Mouse (Mus musculus) megakaryocyte, embryonic 14.5 days (primary cell): ENCODE measurements around the gene Mbd5. TPM values are rescaled to one million over a fixed set of nuclear protein-coding genes. Genes with fewer than 3 reads are reported as not detected.

Source experiments
- H3K27me3 ChIP-seq: replicated peaks from 2 replicates; pipeline ENCODE3; 2012; ENCODE audit warnings: inconsistent platforms
- H3K36me3 ChIP-seq: replicated peaks from 2 replicates; pipeline ENCODE3; 2012; ENCODE audit warnings: low read length, inconsistent platforms, mixed read lengths
- H3K4me1 ChIP-seq: 2 replicates; pipeline ENCODE4 v1.6.1; 2012; ENCODE audit warnings: inconsistent platforms
- H3K4me3 ChIP-seq: replicated peaks from 2 replicates; pipeline ENCODE3; 2012; ENCODE audit warnings: moderate library complexity, mild to moderate bottlenecking, inconsistent platforms
- H3K9me3 ChIP-seq: 2 replicates; pipeline ENCODE4 v1.6.1; 2012; ENCODE audit warnings: inconsistent platforms
- FLI1 ChIP-seq: IDR thresholded peaks from 2 replicates; pipeline ENCODE4 v1.6.1; 2012; ENCODE audit warnings: low read length, inconsistent platforms, mixed read lengths
- GATA1 ChIP-seq: IDR thresholded peaks from 3 replicates; pipeline ENCODE4 v1.6.1; 2012; ENCODE audit warnings: mixed read lengths, low read length, inconsistent platforms, borderline replicate concordance
- polyA plus RNA-seq: library from polyadenylated mRNA; stranded (reverse); fragments of >175 nt; gene quantifications from 2 replicates; pipeline ENCODE4 v1.2.3, GENCODE M21; 2012; ENCODE audit warnings: low replicate concordance; ENCODE audit not compliant: insufficient read depth

The Mbd5 gene
- polyA plus RNA-seq, 1 experiment, result 0.65 TPM

DNA sequence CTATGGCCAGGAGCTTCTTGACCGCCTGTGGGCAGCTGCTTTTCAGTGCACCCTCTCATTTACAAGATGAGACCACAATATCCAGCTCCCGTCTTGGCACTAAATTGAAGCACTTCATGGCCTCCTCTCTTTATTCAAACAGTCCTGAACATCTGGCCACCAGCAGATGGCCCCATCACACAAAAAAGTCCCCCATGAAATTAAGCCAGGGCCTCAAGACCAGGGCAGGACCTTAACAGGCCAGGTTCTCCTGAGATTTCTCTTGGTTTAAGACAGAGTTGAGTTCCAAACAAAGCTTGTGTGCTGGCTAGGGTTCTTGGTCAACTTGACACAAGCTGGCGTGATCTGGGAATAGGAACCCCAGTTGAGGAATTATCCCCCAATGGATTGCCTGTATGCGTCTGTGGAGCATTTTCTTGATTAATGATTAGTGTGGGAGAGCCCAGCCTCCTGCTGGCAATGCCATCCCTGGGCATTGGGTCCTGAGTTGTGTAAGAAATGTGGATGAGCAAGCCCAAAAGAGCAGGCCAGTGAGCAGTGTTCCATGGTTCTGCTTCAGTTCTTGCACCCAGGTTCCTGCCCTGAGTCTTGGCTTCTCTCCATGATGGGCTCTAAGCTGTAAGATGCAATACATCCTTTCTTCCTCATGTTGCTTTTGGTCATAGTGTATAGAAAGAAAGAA is 409.7 kb downstream of the Mbd5 start:
- Histone ChIP-seq H3K4me1 (no peaks in the 10 kb centered on the region; the same call in 1 of the 2 replicates), H3K36me3 (no peaks in the 10 kb centered on the region), H3K27me3 (peaks cover 4% of the 10 kb centered on the region), H3K9me3 (no peaks in the 10 kb centered on the region), H3K4me3 (no peak overlapping the region)
- no peak for TF ChIP-seq FLI1
- no peak for TF ChIP-seq GATA1

DNA sequence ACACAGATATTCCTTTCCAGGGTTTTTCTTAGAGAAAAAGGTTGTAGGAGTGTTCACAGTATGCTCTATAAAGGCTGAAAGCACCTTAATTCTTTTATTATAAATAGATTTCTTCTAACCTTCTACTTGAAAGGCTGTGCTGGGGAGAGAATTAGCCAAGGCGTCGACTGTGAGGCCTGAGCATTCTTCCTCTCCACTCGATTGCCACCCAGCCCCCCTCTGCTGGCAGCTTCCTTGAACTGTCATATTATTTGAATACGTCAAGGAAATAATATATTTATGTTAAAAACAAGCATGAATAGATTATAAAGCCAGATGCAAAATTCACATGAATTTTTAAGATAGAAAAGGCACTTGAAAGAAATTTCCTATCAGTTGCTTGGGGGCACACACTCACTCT is 410.4 kb downstream of the Mbd5 start:
- Histone ChIP-seq H3K27me3 (peaks cover 5% of the 10 kb centered on the region), H3K4me3 (no peak overlapping the region), H3K9me3 (no peaks in the 10 kb centered on the region), H3K4me1 (no peaks in the 10 kb centered on the region), H3K36me3 (no peaks in the 10 kb centered on the region)
- TF ChIP-seq FLI1 (no peak), GATA1 (no peak)

DNA sequence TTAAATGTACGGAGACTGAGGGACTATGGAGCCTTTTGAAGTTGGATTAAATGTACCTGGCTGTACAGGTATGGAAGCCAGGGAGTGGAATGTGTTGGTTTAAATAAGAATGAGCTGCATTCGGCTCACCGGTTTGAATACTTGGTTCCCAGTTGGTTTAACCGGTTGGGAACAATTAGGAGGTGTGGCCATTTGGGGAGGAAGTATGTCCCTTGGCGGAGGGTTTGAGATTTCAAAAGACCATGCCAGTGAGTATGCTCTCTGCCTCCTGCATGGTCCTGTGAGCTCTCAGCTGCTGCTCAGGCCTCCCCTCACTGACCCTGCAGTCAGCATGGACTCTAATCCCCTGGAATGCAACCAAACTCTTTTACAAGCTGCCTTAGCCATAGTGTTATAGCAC is 415.2 kb downstream of the Mbd5 start:
- H3K27me3 ChIP-seq, result peaks cover 6% of the 10 kb centered on the region
- no peak for TF ChIP-seq GATA1
- TF ChIP-seq FLI1, result no peak
- no peaks in the 10 kb centered on the region for H3K9me3 ChIP-seq
- no peaks in the 10 kb centered on the region for H3K4me1 ChIP-seq
- H3K4me3 ChIP-seq, result no peak overlapping the region
- H3K36me3 ChIP-seq, result no peaks in the 10 kb centered on the region

DNA sequence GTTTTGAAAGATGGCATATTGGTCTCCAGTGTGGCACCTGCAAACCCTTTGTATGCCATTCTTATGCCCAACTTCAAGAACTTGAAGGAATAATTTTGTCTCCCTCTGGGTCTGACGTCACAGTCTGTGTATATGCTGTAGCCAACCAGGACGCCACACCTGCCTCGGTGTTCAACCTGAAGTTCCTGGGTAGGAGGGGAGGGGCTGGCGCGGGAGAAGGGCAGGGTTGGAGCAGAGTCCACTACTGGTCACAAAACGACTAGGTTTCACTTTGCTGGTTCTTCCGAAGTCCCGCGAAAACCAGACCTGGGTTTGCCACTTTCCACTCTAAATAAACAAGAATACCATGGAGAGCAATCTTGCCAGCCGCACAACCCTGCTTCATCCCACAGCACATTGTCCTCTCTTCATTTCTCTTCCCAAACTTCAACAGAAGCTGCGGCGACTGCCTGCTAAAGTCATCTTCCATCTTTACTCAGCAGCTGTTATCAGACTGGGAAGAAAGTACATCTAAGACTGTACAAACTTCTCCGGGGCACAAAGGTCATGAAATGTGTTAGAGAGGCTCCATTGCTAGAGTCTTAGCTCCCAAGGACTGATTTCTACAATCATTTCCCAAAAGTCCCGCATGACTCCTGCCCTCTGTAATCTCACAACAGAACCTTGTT is 417.7 kb downstream of the Mbd5 start:
- Histone ChIP-seq H3K36me3 (no peaks in the 10 kb centered on the region), H3K9me3 (no peaks in the 10 kb centered on the region), H3K27me3 (peaks cover 8% of the 10 kb centered on the region), H3K4me3 (no peak overlapping the region), H3K4me1 (no peaks in the 10 kb centered on the region)
- TF ChIP-seq GATA1 (no peak), FLI1 (no peak)

DNA sequence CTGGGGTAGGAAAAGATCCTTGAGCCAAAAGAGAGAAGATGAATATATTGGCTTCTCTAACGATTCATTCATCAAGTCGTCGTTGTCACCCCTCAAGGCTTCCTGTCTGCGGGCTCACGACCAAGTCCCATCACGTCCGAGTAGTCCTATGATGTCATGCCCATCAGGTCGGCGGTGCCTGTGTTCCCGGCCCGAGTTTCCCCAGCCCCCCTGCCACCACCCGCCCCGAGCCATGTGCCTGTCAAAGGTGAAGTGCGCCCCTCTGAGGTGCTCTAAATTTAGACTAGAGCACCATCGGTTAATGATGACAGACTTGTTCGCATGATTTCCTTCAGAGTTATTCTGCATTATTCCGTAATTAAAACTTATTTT is 418.2 kb downstream of the Mbd5 start:
- Histone ChIP-seq H3K36me3 (no peaks in the 10 kb centered on the region), H3K4me3 (no peak overlapping the region), H3K4me1 (no peaks in the 10 kb centered on the region), H3K9me3 (no peaks in the 10 kb centered on the region), H3K27me3 (peaks cover 8% of the 10 kb centered on the region)
- no peak for TF ChIP-seq FLI1
- TF ChIP-seq GATA1, result no peak

DNA sequence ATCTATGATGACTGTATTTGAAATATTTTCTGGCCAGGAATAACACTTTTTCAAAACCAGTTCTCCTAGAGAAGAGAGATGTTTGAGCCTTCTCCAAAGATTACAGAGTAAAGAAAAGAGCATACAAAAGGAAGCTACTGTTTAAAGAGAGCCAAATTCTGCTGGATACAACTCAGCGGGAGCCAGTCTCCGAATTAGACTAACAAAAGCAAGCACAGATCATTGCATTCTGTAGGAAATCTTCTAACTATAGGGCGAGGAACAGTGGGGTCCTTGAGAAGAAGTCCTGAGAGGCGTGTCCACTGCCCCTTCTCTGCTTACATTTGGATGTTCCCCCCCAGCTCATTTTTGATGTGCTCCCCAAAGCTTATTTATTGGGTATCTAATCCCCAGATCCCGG is 422.3 kb downstream of the Mbd5 start:
- 0 out of 2 replicates have a peak, but pooled peaks cover 5% of the 10 kb centered on the region for H3K9me3 ChIP-seq
- H3K4me3 ChIP-seq, result no peak overlapping the region
- H3K4me1 ChIP-seq, result no peaks in the 10 kb centered on the region
- no peak for TF ChIP-seq FLI1
- H3K27me3 ChIP-seq, result peaks cover 2% of the 10 kb centered on the region
- no peaks in the 10 kb centered on the region for H3K36me3 ChIP-seq

DNA sequence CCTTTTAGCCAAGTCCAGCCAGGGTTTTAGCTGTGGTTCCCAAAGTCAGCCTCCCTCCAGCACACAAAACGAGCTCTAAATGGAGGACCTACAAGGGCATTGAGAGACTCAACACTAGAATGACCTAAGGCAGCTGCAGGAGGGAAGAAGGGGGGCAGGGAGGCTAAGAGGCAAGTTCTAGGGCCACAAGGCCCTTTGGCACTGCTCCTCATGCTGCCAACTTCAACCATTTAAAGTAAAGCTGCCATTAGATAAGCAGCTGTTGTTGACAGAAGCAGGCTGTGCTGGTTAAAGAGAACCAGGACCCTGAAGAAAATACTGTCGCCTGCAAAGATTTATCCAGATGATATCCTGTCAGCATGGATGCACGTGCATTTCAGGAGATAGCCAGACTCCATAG is 423.3 kb downstream of the Mbd5 start:
- Histone ChIP-seq H3K4me3 (no peak overlapping the region), H3K4me1 (no peaks in the 10 kb centered on the region)

More for the DNA sequence above, 423.3 kb downstream of the Mbd5 start:
- H3K36me3 ChIP-seq, result no peaks in the 10 kb centered on the region
- TF ChIP-seq GATA1, result no peak
- TF ChIP-seq FLI1, result no peak
- 0 out of 2 replicates have a peak, but pooled peaks cover 5% of the 10 kb centered on the region for H3K9me3 ChIP-seq
- peaks cover 2% of the 10 kb centered on the region for H3K27me3 ChIP-seq

Other genes starting within 250 kb of the Mbd5 start
- not detected in 2 replicates for gene Acvr2a, start 135.4 kb upstream of the Mbd5 start, polyA plus RNA-seq
- gene Orc4, start 769 bp downstream of the Mbd5 start, polyA plus RNA-seq, result 1.4 and 19.5 TPM in 2 replicates